In the genomic region with DNA sequence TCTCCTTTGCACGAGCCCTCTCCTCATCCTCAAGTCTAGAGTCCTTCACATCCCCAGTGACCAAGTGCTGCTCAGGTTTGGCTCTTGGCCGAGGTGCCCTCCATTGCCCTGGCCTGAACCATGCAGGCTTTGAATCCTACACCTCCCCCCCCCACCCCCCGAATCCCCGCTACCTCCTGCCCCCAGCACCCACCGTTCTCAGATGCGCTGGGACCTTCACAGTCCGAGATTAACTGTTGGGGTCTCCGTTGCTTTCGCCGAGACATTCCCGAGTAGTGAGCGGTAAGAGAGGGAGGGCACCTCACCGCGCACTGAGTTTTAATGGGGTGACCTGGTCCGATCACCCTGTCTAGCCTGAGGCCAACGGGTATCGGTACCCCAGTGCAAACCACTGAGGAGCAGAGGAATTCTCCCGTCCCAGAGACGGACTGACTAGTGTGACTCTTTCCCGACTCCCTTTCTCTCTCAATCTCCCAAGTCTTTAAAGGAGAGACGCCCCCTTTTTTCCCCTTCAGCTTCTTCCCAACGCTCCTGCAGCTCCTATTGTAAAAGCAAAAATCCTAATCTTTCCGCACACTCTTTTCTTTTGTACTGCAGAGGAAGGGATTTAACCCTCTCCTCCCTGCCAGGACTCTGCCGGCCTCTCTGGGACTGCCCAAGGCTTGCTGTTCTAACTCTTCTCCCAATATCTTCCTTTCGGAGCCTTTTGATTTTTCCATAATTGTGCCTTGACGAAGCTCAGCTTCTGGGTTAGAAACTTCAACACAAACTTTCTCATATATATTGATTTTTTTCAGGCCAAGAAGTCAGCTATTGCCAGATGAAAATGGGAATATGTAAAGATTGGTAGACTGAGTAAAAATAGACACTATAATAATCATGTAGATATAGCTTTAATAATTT, we compare ENCODE assay signal across 8 mouse cellular contexts. TPM values are rescaled to one million over a fixed set of nuclear protein-coding genes. Genes with fewer than 3 reads are reported as not detected.
A peak's percentile ranks its signal among the peaks of the same experiment; 100 is the strongest.
DNase-seq lines count a peak whose midpoint lies in the region; ATAC-seq and TF ChIP-seq lines count a peak whose summit lies in the region.

Gene Sall2 (minus strand): TSS at position 853 of the 903 bp plus-strand sequence.

- H3K4me2 ChIP-seq in neural tube, embryonic 14.5 days (ENCODE audit: low read depth, low read length) = peak within 1 kb of the TSS; percentile 92

- H3K9me3 ChIP-seq in neural tube, embryonic 14.5 days (ENCODE audit: control insufficient read depth, low read length) = no peaks in the 10 kb centered on the region

- H3K4me1 ChIP-seq in testis, adult 2 months (ENCODE audit: control insufficient read depth, insufficient read depth, low read length) = peaks cover 8% of the 10 kb centered on the region
- H3K4me1 ChIP-seq in neural tube, embryonic 14.5 days (ENCODE audit: control insufficient read depth, insufficient read depth, low read length) = 0 out of 2 replicates have a peak, but pooled peaks cover 7% of the 10 kb centered on the region

- peak within 1 kb of the TSS; percentile 77 for H3K4me3 ChIP-seq in testis, adult 2 months (ENCODE audit: control insufficient read depth, low read depth, low read length)
- H3K4me3 ChIP-seq in neural tube, embryonic 14.5 days (ENCODE audit: low read depth, low read length) = peak within 1 kb of the TSS; percentile 43

- DNase-seq in heart, adult 11 months = peak; percentile 77
- DNase-seq in heart, postnatal 36 days = no peak
- no peak for DNase-seq in testis, postnatal 10 days (ENCODE audit: low spot score)
- no peak for DNase-seq in left cerebral cortex, postnatal 14 days (ENCODE audit: low spot score in 2 of 2)
- DNase-seq in ovary, postnatal 14 days (ENCODE audit: low spot score) = no peak
- no peak for DNase-seq in gastrocnemius, postnatal 36 days

- no peaks in the 10 kb centered on the region for H3K36me3 ChIP-seq in testis, adult 2 months (ENCODE audit: control insufficient read depth, insufficient read depth, low read length)
- H3K36me3 ChIP-seq in neural tube, embryonic 14.5 days (ENCODE audit: control insufficient read depth, insufficient read depth, low read length) = no peaks in the 10 kb centered on the region

- no peak for TF ChIP-seq POLR2A in testis, adult 2 months (IDR thresholded peaks at IDR 0.05; ENCODE audit: control insufficient read depth, low read depth, low read length)

- H3K27ac ChIP-seq in testis, adult 2 months (ENCODE audit: control insufficient read depth, insufficient read depth, low read depth, low read length) = no peak within 1 kb of the TSS
- peak within 1 kb of the TSS; percentile 72 for H3K27ac ChIP-seq in neural tube, embryonic 14.5 days (ENCODE audit: low read depth, low read length)

- under 1% methylated on average over 26 of the region's 26 CpGs for WGBS in neural tube, embryonic 14.5 days

- H3K9ac ChIP-seq in neural tube, embryonic 14.5 days (replicated peaks; ENCODE audit: low read depth, low read length) = peak within 1 kb of the TSS; percentile 54

- peak; percentile 77 for ATAC-seq in neural tube, embryonic 14.5 days (ENCODE audit: low read depth)

- TF ChIP-seq CTCF in testis, adult 2 months (IDR thresholded peaks at IDR 0.05; ENCODE audit: control insufficient read depth, insufficient read depth, insufficient replicate concordance, low read depth, low read length) = no peak

- no peaks in the 10 kb centered on the region for H3K27me3 ChIP-seq in testis, adult 2 months (ENCODE audit: control insufficient read depth, insufficient read depth, low read length)
- H3K27me3 ChIP-seq in neural tube, embryonic 14.5 days (ENCODE audit: control insufficient read depth, insufficient read depth, low read length) = no peaks in the 10 kb centered on the region

- intact Hi-C loops in heart, postnatal 36 days (cut with DNase I) = no loop called here
- intact Hi-C loops in left cerebral cortex, postnatal 14 days (cut with DNase I) = no loop called here
- intact Hi-C loops in gastrocnemius, postnatal 36 days (cut with DNase I) = no loop called here

RNA-seq across cellular contexts. Expression of gene Sall2, which starts in this region (rescaled TPM):
- 1 to 10 TPM; 2.0 to 2.4 TPM for total RNA-seq in heart, postnatal 36 days (2021)
- polyA plus RNA-seq in testis, adult 2 months (2012; rRNA removed) = 0.55 and 0.56 TPM in 2 replicates
- total RNA-seq in left cerebral cortex, postnatal 14 days (2021) = 10 to 100 TPM; 32.7 to 37.1 TPM
- 42.4 and 52.4 TPM in 2 replicates for polyA plus RNA-seq in neural tube, embryonic 14.5 days (2014; fragmentation: Nextera tagmentation; extraction: Ambion mirVana)
- total RNA-seq in gastrocnemius, postnatal 36 days (2021) = under 1 TPM; 0.56 to 0.79 TPM

Comparison
In these comparisons a context has a peak if more than half of its experiments do, and no peak if none do; other contexts are left out.
1. RNA of gene Sall2 (total RNA-seq): 32.7 to 37.1 TPM in left cerebral cortex, postnatal 14 days; 2.0 to 2.4 TPM in heart, postnatal 36 days and 0.56 to 0.79 TPM in gastrocnemius, postnatal 36 days; every median in the first group is over 4 times any median in the second.
2. RNA of gene Sall2 (polyA plus RNA-seq): 42.4 to 52.4 TPM in neural tube, embryonic 14.5 days; 0.55 to 0.56 TPM in testis, adult 2 months; every median in the first group is over 10 times any median in the second.